Mouse (Mus musculus): ENCODE data around the gene Lsamp. TPM values are rescaled to one million over a fixed set of nuclear protein-coding genes. Genes with fewer than 3 reads are reported as not detected.

Gene Lsamp
- polyA plus RNA-seq, 1 experiment from 2014 or later: 106 TPM

DNA sequence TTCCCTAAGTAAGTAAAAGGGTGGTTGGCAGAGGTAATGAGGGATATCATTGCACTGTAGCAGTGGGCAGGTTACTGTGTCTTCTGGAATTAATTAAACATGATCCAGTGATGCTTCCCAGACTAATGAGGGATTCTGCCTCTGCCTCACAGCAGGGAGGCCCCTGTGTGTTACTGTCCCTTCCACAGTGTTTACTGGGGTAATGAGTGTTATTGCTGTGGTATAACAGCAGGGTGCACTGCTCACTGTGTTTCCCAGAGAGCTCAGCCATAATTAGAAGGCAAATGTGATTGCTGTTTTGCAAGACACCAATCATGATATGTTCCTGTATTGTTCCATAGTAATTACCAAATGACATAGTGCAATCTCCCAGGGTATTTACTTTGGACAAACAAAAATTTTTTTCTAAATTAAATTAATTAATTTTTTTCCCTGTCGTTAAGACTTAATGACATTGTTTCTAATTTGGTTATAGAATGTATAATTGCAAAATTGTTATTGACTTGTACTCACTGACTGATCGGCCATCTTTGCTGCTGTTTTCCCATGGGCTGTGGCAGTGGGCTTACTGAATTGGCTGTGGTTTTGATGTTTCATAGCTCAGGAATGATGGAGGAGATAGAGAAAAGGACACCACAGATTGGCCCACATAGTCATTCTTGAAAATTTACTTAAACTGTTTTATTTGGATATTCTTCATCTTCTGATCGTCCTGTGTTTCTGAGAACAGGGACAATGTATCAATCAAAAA lies 655.6 kb downstream of the Lsamp start:
- H3K4me3 ChIP-seq (ENCODE audit: low read depth, low read length): no peak overlapping the region
- H3K4me2 ChIP-seq (ENCODE audit: low read length): no peak overlapping the region
- no peaks in the 10 kb centered on the region for H3K9me3 ChIP-seq (replicated peaks; ENCODE audit: control insufficient read depth, low read length, poor library complexity, severe bottlenecking)
- no peak overlapping the region for H3K27ac ChIP-seq (ENCODE audit: low read length)
- no peaks in the 10 kb centered on the region for H3K36me3 ChIP-seq (ENCODE audit: control insufficient read depth, insufficient read depth, low read length)
- ATAC-seq: peak; percentile 64
- 72% methylated on average over 3 of the region's 3 CpGs for WGBS
- no peaks in the 10 kb centered on the region for H3K27me3 ChIP-seq (ENCODE audit: control insufficient read depth, insufficient read depth, low read depth, low read length)
- H3K4me1 ChIP-seq (ENCODE audit: control insufficient read depth, insufficient read depth, low read length): no peaks in the 10 kb centered on the region
- no peak overlapping the region for H3K9ac ChIP-seq (ENCODE audit: low read depth, low read length)

GRCm38 (mm10) chr16:40652800-40653199 lies 668.6 kb downstream of the Lsamp start:
- ATAC-seq: no peak
- H3K36me3 ChIP-seq (ENCODE audit: control insufficient read depth, insufficient read depth, low read length): no peaks in the 10 kb centered on the region
- H3K4me2 ChIP-seq (ENCODE audit: low read length): no peak overlapping the region
- no peak overlapping the region for H3K27ac ChIP-seq (ENCODE audit: low read length)
- H3K4me3 ChIP-seq (ENCODE audit: low read depth, low read length): no peak overlapping the region
- no peaks in the 10 kb centered on the region for H3K9me3 ChIP-seq (replicated peaks; ENCODE audit: control insufficient read depth, low read length, poor library complexity, severe bottlenecking)
- H3K27me3 ChIP-seq (ENCODE audit: control insufficient read depth, insufficient read depth, low read depth, low read length): no peaks in the 10 kb centered on the region
- no peak overlapping the region for H3K9ac ChIP-seq (ENCODE audit: low read depth, low read length)
- 80% methylated on average over 5 of the region's 5 CpGs for WGBS
- no peaks in the 10 kb centered on the region for H3K4me1 ChIP-seq (ENCODE audit: control insufficient read depth, insufficient read depth, low read length)

- Histone ChIP-seq H3K36me3 (ENCODE audit: control insufficient read depth, insufficient read depth, low read length) (no peaks in the 10 kb centered on the region), H3K4me1 (ENCODE audit: control insufficient read depth, insufficient read depth, low read length) (no peaks in the 10 kb centered on the region), H3K4me3 (ENCODE audit: low read depth, low read length) (no peak overlapping the region), H3K9me3 (replicated peaks; ENCODE audit: control insufficient read depth, low read length, poor library complexity, severe bottlenecking) (no peaks in the 10 kb centered on the region), H3K4me2 (ENCODE audit: low read length) (no peak overlapping the region), H3K27ac (ENCODE audit: low read length) (no peak overlapping the region), H3K27me3 (ENCODE audit: control insufficient read depth, insufficient read depth, low read depth, low read length) (no peaks in the 10 kb centered on the region), H3K9ac (ENCODE audit: low read depth, low read length) (no peak overlapping the region)
- WGBS: 77% methylated on average over 1 of the region's 1 CpGs
- ATAC-seq: no peak
Measured at GRCm38 (mm10) chr16:40653508-40653907, 669.3 kb downstream of the Lsamp start.

- Histone ChIP-seq H3K27me3 (ENCODE audit: control insufficient read depth, insufficient read depth, low read depth, low read length) (no peaks in the 10 kb centered on the region), H3K9ac (ENCODE audit: low read depth, low read length) (no peak overlapping the region), H3K4me2 (ENCODE audit: low read length) (no peak overlapping the region), H3K4me3 (ENCODE audit: low read depth, low read length) (no peak overlapping the region), H3K27ac (ENCODE audit: low read length) (no peak overlapping the region), H3K9me3 (replicated peaks; ENCODE audit: control insufficient read depth, low read length, poor library complexity, severe bottlenecking) (no peaks in the 10 kb centered on the region), H3K4me1 (ENCODE audit: control insufficient read depth, insufficient read depth, low read length) (no peaks in the 10 kb centered on the region), H3K36me3 (ENCODE audit: control insufficient read depth, insufficient read depth, low read length) (no peaks in the 10 kb centered on the region)
- ATAC-seq: no peak
- 81% methylated on average over 5 of the region's 5 CpGs for WGBS
Measured at GRCm38 (mm10) chr16:40656347-40656746, 672.2 kb downstream of the Lsamp start.

DNA sequence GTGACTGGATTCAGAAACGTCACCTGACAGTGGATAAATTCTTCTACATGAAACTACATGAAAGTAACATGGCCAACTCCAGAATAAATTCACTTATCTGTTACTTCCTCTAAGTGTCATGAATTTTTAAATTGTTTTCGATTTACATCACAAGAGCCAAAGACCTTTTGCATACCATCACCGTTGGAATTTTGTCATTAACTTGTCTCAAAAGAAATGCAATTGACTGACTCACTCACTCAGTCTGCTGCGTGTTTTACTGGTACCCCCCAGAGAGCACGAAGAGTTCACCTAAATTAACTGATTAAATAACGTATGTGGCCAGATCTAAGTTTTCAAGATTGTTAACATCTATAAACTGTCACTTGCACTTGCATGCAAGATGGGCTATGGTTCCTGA lies 672.7 kb downstream of the Lsamp start:
- ATAC-seq: no peak
- H3K4me1 ChIP-seq (ENCODE audit: control insufficient read depth, insufficient read depth, low read length): no peaks in the 10 kb centered on the region

DNA sequence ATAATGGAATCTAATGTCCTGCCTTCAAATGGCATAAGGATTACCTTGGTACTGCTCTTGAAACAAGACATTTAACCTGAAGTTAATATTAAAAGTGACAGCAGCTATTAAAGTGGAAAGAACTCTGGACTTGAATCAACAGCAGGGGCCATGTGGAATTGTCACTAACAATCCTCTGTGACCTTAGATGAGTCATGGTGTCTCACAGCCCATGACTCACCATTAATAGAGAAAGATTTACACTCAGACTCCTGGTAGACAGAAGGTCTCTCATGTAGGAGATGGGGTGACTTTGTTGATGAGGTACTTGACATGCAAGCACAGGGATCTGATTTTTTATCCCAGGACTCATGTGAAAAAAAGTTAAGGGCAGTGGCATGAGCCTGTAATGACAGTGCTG lies 701.4 kb downstream of the Lsamp start:
- no peak overlapping the region for H3K4me2 ChIP-seq (ENCODE audit: low read length)
- H3K27ac ChIP-seq (ENCODE audit: low read length): no peak overlapping the region
- H3K36me3 ChIP-seq (ENCODE audit: control insufficient read depth, insufficient read depth, low read length): no peaks in the 10 kb centered on the region
- no peaks in the 10 kb centered on the region for H3K9me3 ChIP-seq (replicated peaks; ENCODE audit: control insufficient read depth, low read length, poor library complexity, severe bottlenecking)
- H3K4me3 ChIP-seq (ENCODE audit: low read depth, low read length): no peak overlapping the region
- H3K4me1 ChIP-seq (ENCODE audit: control insufficient read depth, insufficient read depth, low read length): no peaks in the 10 kb centered on the region
- no peak for ATAC-seq
- no peak overlapping the region for H3K9ac ChIP-seq (ENCODE audit: low read depth, low read length)
- H3K27me3 ChIP-seq (ENCODE audit: control insufficient read depth, insufficient read depth, low read depth, low read length): no peaks in the 10 kb centered on the region

More for the DNA sequence above, 672.7 kb downstream of the Lsamp start:
- WGBS: 52% methylated on average over 6 of the region's 6 CpGs
- H3K36me3 ChIP-seq (ENCODE audit: control insufficient read depth, insufficient read depth, low read length): no peaks in the 10 kb centered on the region
- no peak overlapping the region for H3K4me3 ChIP-seq (ENCODE audit: low read depth, low read length)
- no peak overlapping the region for H3K9ac ChIP-seq (ENCODE audit: low read depth, low read length)
- no peak overlapping the region for H3K4me2 ChIP-seq (ENCODE audit: low read length)
- no peaks in the 10 kb centered on the region for H3K9me3 ChIP-seq (replicated peaks; ENCODE audit: control insufficient read depth, low read length, poor library complexity, severe bottlenecking)
- no peak overlapping the region for H3K27ac ChIP-seq (ENCODE audit: low read length)
- H3K27me3 ChIP-seq (ENCODE audit: control insufficient read depth, insufficient read depth, low read depth, low read length): no peaks in the 10 kb centered on the region

- Histone ChIP-seq H3K36me3 (ENCODE audit: control insufficient read depth, insufficient read depth, low read length) (no peaks in the 10 kb centered on the region), H3K27ac (ENCODE audit: low read length) (no peak overlapping the region), H3K27me3 (ENCODE audit: control insufficient read depth, insufficient read depth, low read depth, low read length) (no peaks in the 10 kb centered on the region), H3K4me3 (ENCODE audit: low read depth, low read length) (no peak overlapping the region), H3K9ac (ENCODE audit: low read depth, low read length) (no peak overlapping the region), H3K4me1 (ENCODE audit: control insufficient read depth, insufficient read depth, low read length) (peaks cover 5% of the 10 kb centered on the region; the same call in 1 of the 2 replicates), H3K9me3 (replicated peaks; ENCODE audit: control insufficient read depth, low read length, poor library complexity, severe bottlenecking) (no peaks in the 10 kb centered on the region), H3K4me2 (ENCODE audit: low read length) (no peak overlapping the region)
- WGBS: 8% methylated on average over 2 of the region's 2 CpGs
- ATAC-seq: 0 out of 2 replicates have a peak, but pooled peaks have one; percentile 60
Measured at GRCm38 (mm10) chr16:40692292-40692691, 708.1 kb downstream of the Lsamp start.

DNA sequence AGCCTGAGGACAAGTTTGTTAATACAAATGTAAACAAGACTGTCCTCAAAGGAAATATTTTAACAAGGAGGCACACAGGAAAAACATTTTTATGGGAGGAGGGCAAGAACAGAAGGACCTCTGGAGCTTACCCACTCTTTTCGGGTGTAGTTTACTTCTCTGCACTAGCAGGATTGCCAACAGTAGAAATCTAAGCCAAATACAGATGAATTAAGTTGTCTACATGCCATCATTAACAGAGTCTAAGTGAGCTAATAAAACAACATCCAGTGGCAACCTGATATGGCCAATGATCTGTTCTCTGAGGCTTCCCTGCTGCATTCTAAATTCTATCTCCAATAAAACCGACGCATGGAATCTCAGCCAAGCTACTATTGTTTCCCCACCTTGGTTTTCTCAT lies 713.1 kb downstream of the Lsamp start:
- H3K4me1 ChIP-seq (ENCODE audit: control insufficient read depth, insufficient read depth, low read length): peaks cover 3% of the 10 kb centered on the region; the same call in 1 of the 2 replicates
- no peak overlapping the region for H3K9ac ChIP-seq (ENCODE audit: low read depth, low read length)
- H3K4me3 ChIP-seq (ENCODE audit: low read depth, low read length): no peak overlapping the region
- H3K36me3 ChIP-seq (ENCODE audit: control insufficient read depth, insufficient read depth, low read length): no peaks in the 10 kb centered on the region
- no peaks in the 10 kb centered on the region for H3K9me3 ChIP-seq (replicated peaks; ENCODE audit: control insufficient read depth, low read length, poor library complexity, severe bottlenecking)
- H3K4me2 ChIP-seq (ENCODE audit: low read length): no peak overlapping the region
- H3K27ac ChIP-seq (ENCODE audit: low read length): no peak overlapping the region
- no peak for ATAC-seq
- 90% methylated on average over 3 of the region's 3 CpGs for WGBS
- H3K27me3 ChIP-seq (ENCODE audit: control insufficient read depth, insufficient read depth, low read depth, low read length): no peaks in the 10 kb centered on the region

- H3K9me3 ChIP-seq (replicated peaks; ENCODE audit: control insufficient read depth, low read length, poor library complexity, severe bottlenecking): no peaks in the 10 kb centered on the region
- no peak overlapping the region for H3K9ac ChIP-seq (ENCODE audit: low read depth, low read length)
- H3K4me3 ChIP-seq (ENCODE audit: low read depth, low read length): no peak overlapping the region
- 20% methylated on average over 2 of the region's 2 CpGs for WGBS
- H3K27ac ChIP-seq (ENCODE audit: low read length): no peak overlapping the region
- no peaks in the 10 kb centered on the region for H3K36me3 ChIP-seq (ENCODE audit: control insufficient read depth, insufficient read depth, low read length)
- H3K27me3 ChIP-seq (ENCODE audit: control insufficient read depth, insufficient read depth, low read depth, low read length): no peaks in the 10 kb centered on the region
- 0 out of 2 replicates have a peak, but pooled peaks cover 4% of the 10 kb centered on the region for H3K4me1 ChIP-seq (ENCODE audit: control insufficient read depth, insufficient read depth, low read length)
- 0 out of 2 replicates have a peak, but pooled peaks have one; percentile 28 for ATAC-seq
- H3K4me2 ChIP-seq (ENCODE audit: low read length): no peak overlapping the region
Measured at GRCm38 (mm10) chr16:40708558-40708957, 724.4 kb downstream of the Lsamp start.

Measured in midbrain, embryonic 16.5 days (tissue).